Mouse (Mus musculus): ENCODE measurements at regions not wholly inside any gene's neighbourhood (a gene's known extent, or its start where the extent isn't known, plus 50 kb on each side); places are given as distances from the start of the nearest gene placed in this dataset.
A peak's percentile ranks its signal among the peaks of the same experiment; 100 is the strongest.
"Not testable (repeated sequence)": the region's sequence is repeated elsewhere in the genome, so short reads cannot be mapped to it uniquely, and the experiment has no call there.

DNA sequence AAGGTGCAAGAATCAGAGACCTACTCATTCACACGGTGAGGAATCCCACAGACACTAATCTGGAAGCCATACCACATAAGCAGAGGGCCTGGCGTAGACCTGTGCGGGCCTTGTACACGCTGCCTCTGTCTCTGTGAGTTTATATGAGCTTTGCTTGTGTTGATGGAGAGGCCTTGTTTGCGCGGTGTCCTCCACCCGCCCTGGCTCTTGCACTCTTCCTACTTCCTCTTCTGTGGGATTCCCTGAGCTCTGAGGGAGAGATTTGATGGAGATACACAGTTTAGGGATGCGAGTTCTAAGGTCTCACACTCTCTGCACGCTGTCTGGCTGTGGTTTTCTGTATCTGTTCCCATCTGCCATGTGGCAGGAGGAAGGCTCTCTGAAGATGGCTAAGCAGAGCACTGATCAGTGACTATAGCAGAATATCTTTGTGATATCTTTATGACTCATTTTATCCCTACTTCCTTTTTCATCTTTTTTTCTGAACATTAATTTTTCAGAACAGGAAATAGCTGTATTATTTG is 287.7 kb downstream of the Etnk1 start:
- Histone ChIP-seq H3K4me2 (ENCODE audit: low read depth, low read length) (no peak overlapping the region), H3K4me1 (replicated peaks; ENCODE audit: control insufficient read depth, insufficient read depth, low read length) (no peaks in the 10 kb centered on the region), H3K9me3 (ENCODE audit: control insufficient read depth, low read length) (0 out of 2 replicates have a peak, but pooled peaks cover 3% of the 10 kb centered on the region), H3K27me3 (ENCODE audit: control insufficient read depth, insufficient read depth, low read depth, low read length) (no peaks in the 10 kb centered on the region), H3K36me3 (ENCODE audit: control insufficient read depth, insufficient read depth, low read length) (no peaks in the 10 kb centered on the region), H3K27ac (ENCODE audit: low read length) (no peak overlapping the region), H3K4me3 (ENCODE audit: low read length) (no peak overlapping the region), H3K9ac (ENCODE audit: low read length) (no peak overlapping the region)
- 92% methylated on average over 9 of the region's 9 CpGs for WGBS
- ATAC-seq (ENCODE audit: low read depth), result no peak

DNA sequence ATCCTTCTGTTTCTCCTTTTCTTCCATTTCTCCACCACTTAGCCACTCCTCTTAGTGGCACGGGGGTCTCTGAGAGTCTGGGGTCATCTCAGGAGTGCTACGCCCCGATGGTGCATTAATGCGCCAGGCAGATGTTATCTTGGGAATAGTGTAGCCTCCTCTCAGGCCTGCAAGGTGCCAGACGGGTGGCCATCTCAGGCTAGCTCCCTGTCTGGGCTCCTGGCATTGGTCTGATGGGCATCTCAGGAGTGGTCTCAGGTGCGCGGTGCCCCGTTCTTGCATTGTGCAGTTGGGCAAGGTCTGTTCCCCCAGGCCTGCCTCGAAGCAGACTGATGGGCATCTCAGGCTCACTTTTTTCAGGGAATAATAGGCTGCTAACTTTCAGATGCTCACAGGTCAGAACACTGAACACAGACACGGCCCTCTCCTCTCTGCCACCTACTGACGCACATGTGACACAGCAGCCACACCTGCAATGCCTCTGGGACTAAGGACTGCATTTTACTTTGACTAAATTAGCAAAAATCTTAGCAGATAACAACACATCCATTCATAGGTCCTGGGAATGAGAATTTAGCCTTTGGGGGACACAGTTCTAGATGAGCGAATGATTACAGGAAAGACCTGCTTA is 298.0 kb downstream of the Etnk1 start:
- H3K27ac ChIP-seq (ENCODE audit: low read length), result no peak overlapping the region
- no peaks in the 10 kb centered on the region for H3K4me1 ChIP-seq (replicated peaks; ENCODE audit: control insufficient read depth, insufficient read depth, low read length)
- no peak overlapping the region for H3K4me2 ChIP-seq (ENCODE audit: low read depth, low read length)
- no peaks in the 10 kb centered on the region for H3K27me3 ChIP-seq (ENCODE audit: control insufficient read depth, insufficient read depth, low read depth, low read length)
- no peak overlapping the region for H3K4me3 ChIP-seq (ENCODE audit: low read length)
- H3K9me3 ChIP-seq (ENCODE audit: control insufficient read depth, low read length), result no peaks in the 10 kb centered on the region
- no peaks in the 10 kb centered on the region for H3K36me3 ChIP-seq (ENCODE audit: control insufficient read depth, insufficient read depth, low read length)
- 70% methylated on average over 12 of the region's 12 CpGs for WGBS
- H3K9ac ChIP-seq (ENCODE audit: low read length), result no peak overlapping the region
- ATAC-seq (ENCODE audit: low read depth), result no peak

DNA sequence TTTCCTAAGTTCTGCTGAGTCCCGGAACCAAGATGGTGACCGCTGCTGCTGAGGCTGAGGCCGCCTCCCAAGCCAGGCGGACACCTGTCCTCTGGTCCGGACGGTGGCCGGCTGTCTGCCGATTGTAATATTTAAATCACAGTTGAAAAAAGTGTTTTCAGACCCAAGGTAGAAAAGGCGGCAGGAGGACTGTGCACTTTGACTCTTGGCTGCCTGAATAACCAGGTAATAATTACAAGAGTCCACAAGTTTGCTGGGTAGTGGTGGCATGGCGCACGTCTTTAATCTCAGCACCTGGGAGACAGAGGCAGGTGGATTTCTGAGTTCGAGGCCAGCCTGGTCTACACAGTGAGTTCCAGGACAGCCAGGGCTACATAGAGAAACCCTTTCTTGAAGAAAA is 305.7 kb downstream of the Etnk1 start:
- H3K4me2 ChIP-seq (ENCODE audit: low read depth, low read length); H3K4me1 ChIP-seq (replicated peaks; ENCODE audit: control insufficient read depth, insufficient read depth, low read length); H3K27ac ChIP-seq (ENCODE audit: low read length); H3K4me3 ChIP-seq (ENCODE audit: low read length); ATAC-seq (ENCODE audit: low read depth); H3K9me3 ChIP-seq (ENCODE audit: control insufficient read depth, low read length); H3K9ac ChIP-seq (ENCODE audit: low read length); H3K27me3 ChIP-seq (ENCODE audit: control insufficient read depth, insufficient read depth, low read depth, low read length); H3K36me3 ChIP-seq (ENCODE audit: control insufficient read depth, insufficient read depth, low read length): not testable (repeated sequence)
- WGBS, result 96% methylated on average over 11 of the region's 12 CpGs

DNA sequence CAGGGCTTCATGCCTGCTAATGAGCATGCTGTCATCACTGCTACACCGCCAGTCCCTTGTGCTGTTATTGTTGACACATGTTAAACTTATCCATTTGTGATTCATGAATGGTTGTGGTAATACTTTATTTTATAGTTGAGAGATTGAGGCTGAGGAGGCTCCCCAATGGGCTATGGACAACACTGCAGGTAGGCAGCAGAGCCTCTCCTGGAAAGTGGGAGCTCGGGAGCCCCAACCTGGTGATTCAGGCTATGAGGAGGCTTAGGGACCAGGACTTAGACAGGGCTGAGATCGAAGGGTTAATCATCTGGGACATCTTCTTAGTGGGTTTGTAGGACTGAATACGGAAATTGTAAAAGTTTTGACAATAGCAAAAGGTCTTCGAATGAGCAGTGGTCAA is 307.4 kb downstream of the Etnk1 start:
- Histone ChIP-seq H3K4me1 (replicated peaks; ENCODE audit: control insufficient read depth, insufficient read depth, low read length) (peaks cover 6% of the 10 kb centered on the region; the same call in 1 of the 2 replicates), H3K4me3 (ENCODE audit: low read length) (no peak overlapping the region), H3K27me3 (ENCODE audit: control insufficient read depth, insufficient read depth, low read depth, low read length) (no peaks in the 10 kb centered on the region), H3K27ac (ENCODE audit: low read length) (no peak overlapping the region), H3K9me3 (ENCODE audit: control insufficient read depth, low read length) (no peaks in the 10 kb centered on the region), H3K4me2 (ENCODE audit: low read depth, low read length) (no peak overlapping the region), H3K36me3 (ENCODE audit: control insufficient read depth, insufficient read depth, low read length) (no peaks in the 10 kb centered on the region), H3K9ac (ENCODE audit: low read length) (no peak overlapping the region)
- 84% methylated on average over 5 of the region's 5 CpGs for WGBS
- no peak for ATAC-seq (ENCODE audit: low read depth)

GRCm38 (mm10) chr6:143475296-143475695 is 308.3 kb downstream of the Etnk1 start:
- peaks cover 7% of the 10 kb centered on the region; the same call in 1 of the 2 replicates for H3K4me1 ChIP-seq (replicated peaks; ENCODE audit: control insufficient read depth, insufficient read depth, low read length)
- peak; percentile 54; the same call in 1 of the 2 replicates for ATAC-seq (ENCODE audit: low read depth)
- no peaks in the 10 kb centered on the region for H3K9me3 ChIP-seq (ENCODE audit: control insufficient read depth, low read length)
- H3K27me3 ChIP-seq (ENCODE audit: control insufficient read depth, insufficient read depth, low read depth, low read length), result no peaks in the 10 kb centered on the region
- no peaks in the 10 kb centered on the region for H3K36me3 ChIP-seq (ENCODE audit: control insufficient read depth, insufficient read depth, low read length)
- H3K4me3 ChIP-seq (ENCODE audit: low read length), result no peak overlapping the region
- no peak overlapping the region for H3K9ac ChIP-seq (ENCODE audit: low read length)
- WGBS, result 64% methylated on average over 7 of the region's 7 CpGs
- H3K4me2 ChIP-seq (ENCODE audit: low read depth, low read length), result no peak overlapping the region
- no peak overlapping the region for H3K27ac ChIP-seq (ENCODE audit: low read length)

DNA sequence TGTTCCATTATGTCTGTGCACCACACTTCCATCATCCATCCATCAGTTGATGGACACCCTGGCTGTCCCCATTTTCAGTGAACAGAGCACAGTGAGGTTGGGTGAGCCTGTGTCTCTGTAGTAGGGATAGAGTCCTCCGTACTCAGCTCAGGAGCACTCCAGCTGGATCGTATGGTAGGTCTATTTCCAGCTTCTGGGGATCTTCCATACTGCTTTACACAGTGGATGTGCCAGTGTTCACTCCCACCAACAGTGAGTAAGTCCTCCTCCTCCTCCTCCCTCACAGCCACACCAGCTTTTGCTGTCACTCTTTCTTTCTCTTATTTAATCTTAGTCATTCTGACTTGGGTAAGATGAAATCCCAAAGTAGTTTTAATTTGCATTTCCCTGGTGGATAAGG is 310.4 kb downstream of the Etnk1 start:
- no peak overlapping the region for H3K27ac ChIP-seq (ENCODE audit: low read length)
- H3K27me3 ChIP-seq (ENCODE audit: control insufficient read depth, insufficient read depth, low read depth, low read length), result no peaks in the 10 kb centered on the region
- no peak overlapping the region for H3K4me3 ChIP-seq (ENCODE audit: low read length)
- 93% methylated on average over 2 of the region's 2 CpGs for whole genome bisulfite sequencing
- no peaks in the 10 kb centered on the region for H3K36me3 ChIP-seq (ENCODE audit: control insufficient read depth, insufficient read depth, low read length)
- no peak overlapping the region for H3K4me2 ChIP-seq (ENCODE audit: low read depth, low read length)
- peaks cover 7% of the 10 kb centered on the region; the same call in 1 of the 2 replicates for H3K4me1 ChIP-seq (replicated peaks; ENCODE audit: control insufficient read depth, insufficient read depth, low read length)
- ATAC-seq (ENCODE audit: low read depth), result no peak
- no peaks in the 10 kb centered on the region for H3K9me3 ChIP-seq (ENCODE audit: control insufficient read depth, low read length)
- H3K9ac ChIP-seq (ENCODE audit: low read length), result no peak overlapping the region

DNA sequence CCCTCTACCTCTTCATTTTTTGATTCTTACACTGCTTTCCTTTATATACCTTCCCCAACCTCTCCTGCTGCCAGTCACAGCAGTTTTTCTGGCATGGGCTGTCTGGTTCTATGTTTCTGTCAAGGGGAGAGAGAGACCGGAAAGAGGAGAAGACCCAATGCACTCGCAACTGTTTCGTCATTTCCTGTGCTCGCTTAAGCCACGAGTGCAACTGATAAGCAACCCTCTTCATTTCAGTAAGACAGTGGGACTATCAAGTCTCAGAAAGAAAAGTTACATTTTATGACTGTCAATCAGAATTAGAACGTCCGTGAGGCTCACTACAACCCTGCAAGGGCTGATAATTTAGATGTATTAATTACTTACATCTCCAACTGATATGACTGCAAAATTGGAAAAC is 312.2 kb downstream of the Etnk1 start:
- peak overlapping the region; percentile 46 for H3K27ac ChIP-seq (ENCODE audit: low read length)
- H3K4me3 ChIP-seq (ENCODE audit: low read length), result no peak overlapping the region
- H3K36me3 ChIP-seq (ENCODE audit: control insufficient read depth, insufficient read depth, low read length), result no peaks in the 10 kb centered on the region
- WGBS, result 24% methylated on average over 7 of the region's 7 CpGs
- no peak overlapping the region for H3K4me2 ChIP-seq (ENCODE audit: low read depth, low read length)
- no peak overlapping the region for H3K9ac ChIP-seq (ENCODE audit: low read length)
- peaks cover 7% of the 10 kb centered on the region; the same call in 1 of the 2 replicates for H3K4me1 ChIP-seq (replicated peaks; ENCODE audit: control insufficient read depth, insufficient read depth, low read length)
- no peaks in the 10 kb centered on the region for H3K9me3 ChIP-seq (ENCODE audit: control insufficient read depth, low read length)
- ATAC-seq (ENCODE audit: low read depth), result no peak
- H3K27me3 ChIP-seq (ENCODE audit: control insufficient read depth, insufficient read depth, low read depth, low read length), result no peaks in the 10 kb centered on the region

- H3K9me3 ChIP-seq (ENCODE audit: control insufficient read depth, low read length), result no peaks in the 10 kb centered on the region
- H3K4me2 ChIP-seq (ENCODE audit: low read depth, low read length), result no peak overlapping the region
- H3K9ac ChIP-seq (ENCODE audit: low read length), result no peak overlapping the region
- H3K27ac ChIP-seq (ENCODE audit: low read length), result peak overlapping the region; percentile 46
- H3K27me3 ChIP-seq (ENCODE audit: control insufficient read depth, insufficient read depth, low read depth, low read length), result no peaks in the 10 kb centered on the region
- peaks cover 7% of the 10 kb centered on the region; the same call in 1 of the 2 replicates for H3K4me1 ChIP-seq (replicated peaks; ENCODE audit: control insufficient read depth, insufficient read depth, low read length)
- ATAC-seq (ENCODE audit: low read depth), result peak; percentile 79
- H3K36me3 ChIP-seq (ENCODE audit: control insufficient read depth, insufficient read depth, low read length), result no peaks in the 10 kb centered on the region
- no peak overlapping the region for H3K4me3 ChIP-seq (ENCODE audit: low read length)
- WGBS, result 44% methylated on average over 6 of the region's 6 CpGs
Observed at GRCm38 (mm10) chr6:143479701-143480388, 312.8 kb downstream of the Etnk1 start.

- Histone ChIP-seq H3K27ac (ENCODE audit: low read length) (no peak overlapping the region), H3K4me1 (replicated peaks; ENCODE audit: control insufficient read depth, insufficient read depth, low read length) (peaks cover 7% of the 10 kb centered on the region; the same call in 1 of the 2 replicates), H3K9ac (ENCODE audit: low read length) (no peak overlapping the region), H3K4me2 (ENCODE audit: low read depth, low read length) (no peak overlapping the region), H3K27me3 (ENCODE audit: control insufficient read depth, insufficient read depth, low read depth, low read length) (no peaks in the 10 kb centered on the region), H3K9me3 (ENCODE audit: control insufficient read depth, low read length) (no peaks in the 10 kb centered on the region), H3K4me3 (ENCODE audit: low read length) (no peak overlapping the region), H3K36me3 (ENCODE audit: control insufficient read depth, insufficient read depth, low read length) (no peaks in the 10 kb centered on the region)
- no peak for ATAC-seq (ENCODE audit: low read depth)
- WGBS, result 84% methylated on average over 4 of the region's 4 CpGs
Observed at GRCm38 (mm10) chr6:143482272-143482671, 315.3 kb downstream of the Etnk1 start.

Measured in lung, embryonic 16.5 days (tissue).